Mouse (Mus musculus) A20 (cell line): ENCODE data around the gene Dnajc9.

Experiments
- DNase-seq: peaks from one replicate; pipeline ENCODE4 v3.0.0-alpha.2; 2011; ENCODE audit warnings: low read depth, low spot score

The Dnajc9 gene

DNA sequence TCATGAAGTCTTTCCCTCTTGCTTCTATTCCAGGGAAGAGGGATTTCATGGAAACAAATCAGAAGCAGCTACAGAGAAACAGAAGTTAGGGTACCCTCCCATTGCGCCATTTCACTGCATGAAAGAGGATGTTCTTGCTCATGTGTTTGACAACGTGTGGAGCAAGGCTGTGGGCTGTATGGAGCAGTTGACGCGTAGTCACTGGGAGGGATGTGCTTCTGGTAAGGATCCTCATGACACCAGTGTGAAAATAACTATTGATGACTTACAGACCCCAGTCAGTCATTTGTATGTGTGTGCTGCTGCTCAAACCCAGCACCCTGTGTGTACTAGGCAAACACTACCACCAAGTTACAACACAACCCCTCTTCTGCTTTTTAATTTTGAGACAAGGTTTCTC lies 25.5 kb downstream of the Dnajc9 start:
- no peak for DNase-seq

DNA sequence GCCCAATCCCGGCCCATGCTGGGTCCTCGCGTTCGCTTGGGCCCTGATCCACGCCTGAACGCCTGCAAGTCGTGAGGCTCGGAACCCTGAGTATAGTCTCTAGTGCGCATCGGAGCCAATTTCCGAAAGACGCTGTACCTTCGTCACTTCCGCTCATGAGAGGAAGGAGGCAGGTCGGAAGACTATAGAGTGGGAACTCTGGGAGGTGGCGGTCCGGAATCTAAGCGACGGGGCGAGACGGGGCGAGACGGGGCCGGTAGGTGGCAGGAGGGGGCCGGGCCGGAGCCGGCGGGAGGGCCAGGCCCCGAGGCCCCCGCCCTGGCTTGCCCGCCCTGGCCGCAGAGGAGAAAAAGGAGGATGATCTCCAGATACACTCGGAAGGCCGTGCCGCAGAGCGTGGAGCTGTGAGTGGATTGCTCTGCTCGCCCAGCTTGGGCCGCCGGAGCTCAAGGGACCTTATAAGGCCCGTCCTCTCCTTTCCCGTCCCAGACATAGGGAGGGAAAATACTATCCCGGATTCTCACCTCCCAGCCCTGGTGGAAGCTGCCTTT lies 40.6 kb downstream of the Dnajc9 start, which contains the start of the genes Ecd and Fam149b:
Gene Ecd (minus strand): TSS at position 131 of the 551 bp plus-strand sequence.
Gene Fam149b (plus strand): TSS at position 172 of the 551 bp plus-strand sequence.
- DNase-seq: peak; percentile 98

DNA sequence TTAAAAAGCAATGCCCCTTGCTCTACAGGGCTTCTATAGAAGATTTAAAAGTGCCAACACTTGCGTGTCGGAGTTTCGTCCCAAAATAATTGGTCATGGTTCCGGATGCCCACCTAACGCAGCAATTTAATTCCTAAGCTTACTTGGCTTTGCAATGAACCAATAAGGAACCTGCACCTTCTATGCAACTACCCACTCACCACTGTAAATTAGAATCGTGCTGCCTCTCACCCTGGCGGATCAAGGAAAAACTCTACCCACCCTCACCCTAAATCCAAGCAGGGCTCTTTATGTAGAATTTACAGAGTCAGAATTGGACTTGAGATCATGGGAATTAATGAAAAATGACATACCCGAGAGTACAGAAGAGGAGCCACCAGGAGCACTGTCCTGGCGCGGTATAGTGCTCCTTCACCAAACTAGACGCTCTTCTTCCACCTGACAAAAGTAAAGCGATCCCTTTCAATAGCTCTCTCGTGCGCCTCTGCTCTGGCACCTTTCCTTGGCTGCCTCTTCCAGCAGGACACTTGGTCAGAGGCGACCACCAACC lies 41.2 kb downstream of the Dnajc9 start:
- no peak for DNase-seq

DNA sequence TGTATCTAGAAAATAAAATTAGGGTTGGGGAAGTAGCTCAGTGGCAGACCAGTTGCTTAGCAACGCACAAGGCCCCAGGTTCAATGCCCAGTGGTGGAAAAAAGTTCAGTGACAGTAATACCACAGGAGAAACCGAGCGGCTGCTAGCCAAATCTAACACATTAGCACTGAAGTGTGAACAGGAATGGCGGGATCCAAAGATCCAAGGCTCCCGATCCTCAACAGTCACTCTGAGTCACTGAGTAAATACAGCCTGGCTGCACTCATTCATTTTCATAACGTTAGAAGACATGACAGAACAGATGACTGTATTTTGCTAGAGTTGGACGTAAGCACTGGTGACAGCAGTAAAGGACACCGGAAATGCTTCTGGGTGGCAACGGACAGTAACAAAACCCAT lies 42.8 kb downstream of the Dnajc9 start:
- DNase-seq: no peak

DNA sequence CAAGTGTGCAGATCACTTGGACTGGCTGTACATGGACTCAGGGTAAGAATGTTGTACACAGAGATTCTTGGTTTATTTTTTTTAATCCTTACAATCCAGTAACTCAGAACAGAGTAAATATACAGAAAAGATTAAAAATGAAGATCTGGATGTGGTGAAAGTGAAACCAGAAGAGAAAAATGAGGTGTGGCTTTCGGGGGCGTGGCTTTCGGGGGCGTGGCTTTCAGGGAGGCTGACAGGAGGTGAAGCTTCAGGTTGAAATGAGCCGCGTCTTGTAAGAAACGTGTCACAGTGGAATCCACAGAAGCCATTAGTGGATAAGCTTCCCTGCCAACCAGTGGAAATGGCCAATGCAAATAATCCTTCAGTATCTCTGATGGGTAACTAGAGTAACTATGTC lies 47.8 kb downstream of the Dnajc9 start:
- peak; percentile 84 for DNase-seq

DNA sequence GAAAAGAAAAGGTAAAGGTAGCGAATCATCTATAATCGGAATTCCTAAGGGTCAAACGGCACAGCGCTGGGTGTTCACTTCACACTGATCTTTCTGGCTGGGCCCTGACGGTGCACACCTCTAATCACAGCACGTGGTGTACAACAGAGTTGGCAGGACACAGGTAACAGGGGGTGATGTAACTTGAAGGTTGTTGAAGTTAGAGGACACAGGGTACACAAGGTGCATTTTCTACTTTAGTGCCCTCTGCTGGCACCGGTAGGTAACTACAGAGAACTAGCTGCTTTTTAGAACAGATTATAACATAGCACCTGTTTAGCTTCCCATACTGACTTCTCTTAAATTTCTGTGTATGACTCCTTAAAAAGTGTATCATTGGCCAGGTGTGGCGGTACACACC lies 48.6 kb downstream of the Dnajc9 start:
- peak; percentile 80 for DNase-seq

DNA sequence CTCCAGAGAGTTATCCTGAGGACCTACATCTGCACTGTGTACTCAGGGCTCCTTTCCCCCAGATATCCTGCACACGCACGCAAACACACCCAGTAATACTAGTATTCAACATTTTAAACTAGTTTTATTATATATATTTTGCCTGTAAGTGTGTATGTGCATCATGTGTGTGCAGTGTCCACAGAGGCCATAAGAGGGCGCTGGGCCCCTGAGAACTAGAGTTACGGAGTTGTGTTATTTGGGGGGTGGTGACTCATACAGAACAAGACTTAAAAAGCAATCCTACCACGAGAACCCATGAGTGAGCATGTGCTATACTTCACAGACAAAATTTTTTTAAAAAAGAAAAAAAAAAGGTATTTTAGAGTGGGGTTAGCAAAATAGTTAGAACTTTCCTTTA lies 49.3 kb downstream of the Dnajc9 start:
- no peak for DNase-seq
